Comparison of ENCODE assay signal across 7 mouse cellular contexts in genomic region chr9:44921123-44921468, GRCm38 (mm10). TPM values are rescaled to one million over a fixed set of nuclear protein-coding genes. Genes with fewer than 3 reads are reported as not detected.
A peak's percentile ranks its signal among the peaks of the same experiment; 100 is the strongest.
DNase-seq lines count a peak whose midpoint lies in the region; TF ChIP-seq lines count a peak whose summit lies in the region.

No protein-coding gene starts in this region.

- peak overlapping the region; percentile 98 for H3K27ac ChIP-seq in layer of hippocampus, adult 2 months
- H3K27ac ChIP-seq in forebrain, embryonic 10.5 days, result peak overlapping the region; percentile 94
- peak overlapping the region; percentile 93 for H3K27ac ChIP-seq in limb, embryonic 10.5 days
- peak overlapping the region; percentile 93 for H3K27ac ChIP-seq in midbrain, embryonic 10.5 days (replicated peaks)

- H3K9me3 ChIP-seq in forebrain, embryonic 10.5 days, result no peaks in the 10 kb centered on the region
- H3K9me3 ChIP-seq in limb, embryonic 10.5 days (replicated peaks), result no peaks in the 10 kb centered on the region
- H3K9me3 ChIP-seq in midbrain, embryonic 10.5 days (replicated peaks), result no peaks in the 10 kb centered on the region

- no peaks in the 10 kb centered on the region; the same call in 1 of the 2 replicates for H3K36me3 ChIP-seq in forebrain, embryonic 10.5 days (replicated peaks)
- peaks cover 11% of the 10 kb centered on the region; the same call in 1 of the 2 replicates for H3K36me3 ChIP-seq in limb, embryonic 10.5 days
- no peaks in the 10 kb centered on the region for H3K36me3 ChIP-seq in midbrain, embryonic 10.5 days

- WGBS in forebrain, embryonic 10.5 days, result 1% methylated on average over 8 of the region's 8 CpGs
- under 1% methylated on average over 8 of the region's 8 CpGs for WGBS in limb, embryonic 10.5 days
- WGBS in midbrain, embryonic 10.5 days, result 2% methylated on average over 8 of the region's 8 CpGs

- no peak for TF ChIP-seq CTCF in layer of hippocampus, adult 2 months (conservative IDR thresholded peaks at IDR 0.05)

- H3K27me3 ChIP-seq in forebrain, embryonic 10.5 days (ENCODE audit: poor library complexity, severe bottlenecking), result no peaks in the 10 kb centered on the region
- H3K27me3 ChIP-seq in limb, embryonic 10.5 days (ENCODE audit: low read depth, poor library complexity, severe bottlenecking), result no peaks in the 10 kb centered on the region
- H3K27me3 ChIP-seq in midbrain, embryonic 10.5 days (ENCODE audit: low read depth, poor library complexity, severe bottlenecking), result no peaks in the 10 kb centered on the region

- H3K4me3 ChIP-seq in layer of hippocampus, adult 2 months, result peak overlapping the region; percentile 97
- H3K4me3 ChIP-seq in forebrain, embryonic 10.5 days, result peak overlapping the region; percentile 99
- peak overlapping the region; percentile 82 for H3K4me3 ChIP-seq in limb, embryonic 10.5 days
- H3K4me3 ChIP-seq in midbrain, embryonic 10.5 days, result peak overlapping the region; percentile 98

- H3K4me1 ChIP-seq in forebrain, embryonic 10.5 days, result peaks cover 21% of the 10 kb centered on the region
- peaks cover 12% of the 10 kb centered on the region; the same call in 1 of the 2 replicates for H3K4me1 ChIP-seq in limb, embryonic 10.5 days
- peaks cover 17% of the 10 kb centered on the region for H3K4me1 ChIP-seq in midbrain, embryonic 10.5 days

- DNase-seq in layer of hippocampus, adult 2 months (ENCODE audit: low spot score in 2 of 2), result peak in 1 of 2 experiments; percentile 71
- no peak for DNase-seq in layer of hippocampus, postnatal 36 days
- peak; percentile 85 for DNase-seq in ZHBTc4 (ENCODE audit: low read depth, low spot score)
- no peak for DNase-seq in forebrain, embryonic 10.5 days (ENCODE audit: extremely low spot score, low spot score)
- no peak for DNase-seq in limb, embryonic 10.5 days (ENCODE audit: low spot score)
- no peak for DNase-seq in midbrain, embryonic 10.5 days (ENCODE audit: low spot score)
- no peak for DNase-seq in frontal cortex, postnatal 25 days (ENCODE audit: low spot score in 2 of 2)

RNA-seq across cellular contexts. Expression of gene Atp5l, which starts 0.6 kb away (rescaled TPM):
- 100 to 1,000 TPM; 309 to 349 TPM for total RNA-seq in layer of hippocampus, adult 2 months (2021)
- total RNA-seq in layer of hippocampus, postnatal 36 days (2021), result 100 to 1,000 TPM; 339 to 375 TPM
- 509 and 532 TPM in 2 replicates for polyA plus RNA-seq in forebrain, embryonic 10.5 days (2016; fragmentation: Nextera tagmentation; extraction: Ambion mirVana)
- polyA plus RNA-seq in limb, embryonic 10.5 days (2016; fragmentation: Nextera tagmentation; extraction: Ambion mirVana), result 550 and 555 TPM in 2 replicates
- 541 and 557 TPM in 2 replicates for polyA plus RNA-seq in midbrain, embryonic 10.5 days (2016; fragmentation: Nextera tagmentation; extraction: Ambion mirVana)

RNA-seq across cellular contexts. Expression of gene Kmt2a, which starts 40.0 kb away (rescaled TPM):
- total RNA-seq in layer of hippocampus, adult 2 months (2021), result 10 to 100 TPM; 68.3 to 80.7 TPM
- 10 to 100 TPM; 61.3 to 78.3 TPM for total RNA-seq in layer of hippocampus, postnatal 36 days (2021)
- polyA plus RNA-seq in forebrain, embryonic 10.5 days (2016; fragmentation: Nextera tagmentation; extraction: Ambion mirVana), result 10.3 and 10.8 TPM in 2 replicates
- polyA plus RNA-seq in limb, embryonic 10.5 days (2016; fragmentation: Nextera tagmentation; extraction: Ambion mirVana), result 13.7 and 14.1 TPM in 2 replicates
- polyA plus RNA-seq in midbrain, embryonic 10.5 days (2016; fragmentation: Nextera tagmentation; extraction: Ambion mirVana), result 11.1 and 12.5 TPM in 2 replicates

RNA-seq across cellular contexts. Expression of gene Ube4a, which starts 44.3 kb away (rescaled TPM):
- 10 to 100 TPM; 73.0 to 75.2 TPM for total RNA-seq in layer of hippocampus, adult 2 months (2021)
- 10 to 100 TPM; 72.1 to 78.3 TPM for total RNA-seq in layer of hippocampus, postnatal 36 days (2021)
- polyA plus RNA-seq in forebrain, embryonic 10.5 days (2016; fragmentation: Nextera tagmentation; extraction: Ambion mirVana), result 23.8 and 24.8 TPM in 2 replicates
- polyA plus RNA-seq in limb, embryonic 10.5 days (2016; fragmentation: Nextera tagmentation; extraction: Ambion mirVana), result 20.4 and 24.2 TPM in 2 replicates
- 24.2 and 26.8 TPM in 2 replicates for polyA plus RNA-seq in midbrain, embryonic 10.5 days (2016; fragmentation: Nextera tagmentation; extraction: Ambion mirVana)

RNA-seq across cellular contexts. Expression of gene Cd3g, which starts 59.1 kb away (rescaled TPM):
- not detected for total RNA-seq in layer of hippocampus, adult 2 months (2021)
- not detected for total RNA-seq in layer of hippocampus, postnatal 36 days (2021)
- not detected in 2 replicates for polyA plus RNA-seq in forebrain, embryonic 10.5 days (2016; fragmentation: Nextera tagmentation; extraction: Ambion mirVana)
- not detected in 2 replicates for polyA plus RNA-seq in limb, embryonic 10.5 days (2016; fragmentation: Nextera tagmentation; extraction: Ambion mirVana)
- not detected in 2 replicates for polyA plus RNA-seq in midbrain, embryonic 10.5 days (2016; fragmentation: Nextera tagmentation; extraction: Ambion mirVana)
